Mouse (Mus musculus) neural tube, embryonic 13.5 days (tissue): ENCODE results near the gene Gng2. TPM values are rescaled to one million over a fixed set of nuclear protein-coding genes. Genes with fewer than 3 reads are reported as not detected.

Experiments
- ATAC-seq: fragments of 200-750 bp; cut with Nextera tagmentation; 2 replicates; pipeline ENCODE4 v1.8.0; 2017; ENCODE audit warnings: low read depth, mild to moderate bottlenecking, moderate TSS enrichment, moderate library complexity
- H3K27ac ChIP-seq: fragments of 300-500 bp; sonication (generic); replicated peaks from 2 replicates; pipeline ENCODE4 v1.5.1; 2015; ENCODE audit warnings: moderate library complexity, mild to moderate bottlenecking, inconsistent platforms
- H3K27me3 ChIP-seq: fragments of 300-500 bp; sonication (generic); 2 replicates; pipeline ENCODE4 v1.6.1; 2015; ENCODE audit warnings: mild to moderate bottlenecking, inconsistent platforms
- H3K36me3 ChIP-seq: fragments of 300-500 bp; sonication (generic); 2 replicates; pipeline ENCODE4 v1.6.1; 2015; ENCODE audit warnings: mild to moderate bottlenecking, inconsistent platforms
- H3K4me1 ChIP-seq: fragments of 300-500 bp; sonication (generic); replicated peaks from 2 replicates; pipeline ENCODE4 v1.6.1; 2015; ENCODE audit warnings: inconsistent platforms
- H3K4me2 ChIP-seq: fragments of 300-500 bp; sonication (generic); 2 replicates; pipeline ENCODE4 v1.6.1; 2015; ENCODE audit warnings: inconsistent platforms, mild to moderate bottlenecking, moderate library complexity
- H3K4me3 ChIP-seq: fragments of 300-500 bp; sonication (generic); 2 replicates; pipeline ENCODE4 v1.5.1; 2015; ENCODE audit warnings: mild to moderate bottlenecking, inconsistent platforms
- H3K9ac ChIP-seq: fragments of 300-500 bp; sonication (generic); 2 replicates; pipeline ENCODE4 v1.6.1; 2015; ENCODE audit warnings: moderate library complexity, mild to moderate bottlenecking, inconsistent platforms
- H3K9me3 ChIP-seq: fragments of 300-500 bp; sonication (generic); 2 replicates; pipeline ENCODE4 v1.6.1; 2016; ENCODE audit warnings: inconsistent platforms
- WGBS: fragments of 180-500 bp; shearing (Covaris S2); methylation state at CpG from one replicate; pipeline ENCODE4 v1.1.7; 2015; 5-methylcytosine and 5-hydroxymethylcytosine counted together
- polyA plus RNA-seq: library from polyadenylated mRNA; unstranded; fragments of >200 nt; fragmentation: Nextera tagmentation; extraction: Ambion mirVana; gene quantifications from 2 replicates; pipeline ENCODE4 v1.2.1, GENCODE M21; 2015

Gene Gng2
- polyA plus RNA-seq, result 299 and 332 TPM in 2 replicates

GRCm38 (mm10) chr14:19977271-19978024, at the start of gene Gng2:
Gng2 (minus strand) TSS chr14:19977627.
- H3K9me3 ChIP-seq, result no peaks in the 10 kb centered on the region
- H3K9ac ChIP-seq, result peak within 1 kb of the TSS; percentile 90
- H3K27ac ChIP-seq, result peak within 1 kb of the TSS; percentile 97
- peaks cover 42% of the 10 kb centered on the region for H3K4me1 ChIP-seq
- peak within 1 kb of the TSS; percentile 64 for H3K4me3 ChIP-seq
- no peaks in the 10 kb centered on the region for H3K36me3 ChIP-seq
- WGBS, result 3% methylated on average over 15 of the region's 15 CpGs
- peak within 1 kb of the TSS; percentile 56 for H3K4me2 ChIP-seq
- ATAC-seq, result peak; percentile 48
- H3K27me3 ChIP-seq, result no peaks in the 10 kb centered on the region

GRCm38 (mm10) chr14:20024888-20025719, 47.7 kb upstream of the Gng2 start:
- H3K4me3 ChIP-seq, result no peak overlapping the region
- H3K27me3 ChIP-seq, result no peaks in the 10 kb centered on the region
- H3K9me3 ChIP-seq, result no peaks in the 10 kb centered on the region
- H3K27ac ChIP-seq, result no peak overlapping the region
- H3K9ac ChIP-seq, result no peak overlapping the region
- no peaks in the 10 kb centered on the region for H3K4me1 ChIP-seq
- no peak for ATAC-seq
- no peaks in the 10 kb centered on the region for H3K36me3 ChIP-seq
- no peak overlapping the region for H3K4me2 ChIP-seq
- WGBS, result 75% methylated on average over 6 of the region's 6 CpGs

- Histone ChIP-seq H3K27ac (no peak overlapping the region), H3K9me3 (no peaks in the 10 kb centered on the region), H3K4me1 (no peaks in the 10 kb centered on the region), H3K36me3 (no peaks in the 10 kb centered on the region), H3K4me3 (no peak overlapping the region), H3K27me3 (no peaks in the 10 kb centered on the region), H3K9ac (no peak overlapping the region), H3K4me2 (no peak overlapping the region)
- no peak for ATAC-seq
- 93% methylated on average over 2 of the region's 2 CpGs for WGBS
These were observed 46.5 kb upstream of the Gng2 start for GRCm38 (mm10) chr14:20023939-20024338.

- Histone ChIP-seq H3K9ac (no peak overlapping the region), H3K9me3 (no peaks in the 10 kb centered on the region; the same call in 1 of the 2 replicates), H3K4me1 (no peaks in the 10 kb centered on the region), H3K27ac (no peak overlapping the region), H3K4me3 (no peak overlapping the region), H3K36me3 (no peaks in the 10 kb centered on the region), H3K27me3 (no peaks in the 10 kb centered on the region), H3K4me2 (no peak overlapping the region)
- no peak for ATAC-seq
- WGBS, result 75% methylated on average over 3 of the region's 3 CpGs
These were observed 42.1 kb upstream of the Gng2 start for GRCm38 (mm10) chr14:20019486-20019885.

GRCm38 (mm10) chr14:20012506-20013275, 35.3 kb upstream of the Gng2 start:
- Histone ChIP-seq H3K4me1 (no peaks in the 10 kb centered on the region), H3K36me3 (no peaks in the 10 kb centered on the region), H3K9me3 (no peaks in the 10 kb centered on the region; the same call in 1 of the 2 replicates), H3K27me3 (no peaks in the 10 kb centered on the region), H3K27ac (no peak overlapping the region), H3K9ac (no peak overlapping the region), H3K4me3 (no peak overlapping the region), H3K4me2 (no peak overlapping the region)
- ATAC-seq, result no peak
- WGBS, result 77% methylated on average over 9 of the region's 9 CpGs

GRCm38 (mm10) chr14:20007446-20007845, 30.0 kb upstream of the Gng2 start:
- peaks cover 4% of the 10 kb centered on the region; the same call in 1 of the 2 replicates for H3K9me3 ChIP-seq
- H3K4me3 ChIP-seq, result no peak overlapping the region
- no peaks in the 10 kb centered on the region for H3K36me3 ChIP-seq
- H3K27me3 ChIP-seq, result no peaks in the 10 kb centered on the region
- 70% methylated on average over 3 of the region's 3 CpGs for WGBS
- no peak overlapping the region for H3K4me2 ChIP-seq
- no peak overlapping the region for H3K9ac ChIP-seq
- no peak overlapping the region for H3K27ac ChIP-seq
- H3K4me1 ChIP-seq, result no peaks in the 10 kb centered on the region
- ATAC-seq, result no peak

GRCm38 (mm10) chr14:20004777-20005289, 27.4 kb upstream of the Gng2 start:
- no peaks in the 10 kb centered on the region for H3K4me1 ChIP-seq
- ATAC-seq, result no peak
- no peak overlapping the region for H3K9ac ChIP-seq
- H3K9me3 ChIP-seq, result peaks cover 10% of the 10 kb centered on the region
- H3K27ac ChIP-seq, result no peak overlapping the region
- H3K4me3 ChIP-seq, result no peak overlapping the region
- H3K36me3 ChIP-seq, result no peaks in the 10 kb centered on the region
- H3K4me2 ChIP-seq, result no peak overlapping the region
- no peaks in the 10 kb centered on the region for H3K27me3 ChIP-seq

GRCm38 (mm10) chr14:19996853-19997252, 19.4 kb upstream of the Gng2 start:
- ATAC-seq, result no peak
- WGBS, result 72% methylated on average over 5 of the region's 5 CpGs
- no peak overlapping the region for H3K27ac ChIP-seq
- no peaks in the 10 kb centered on the region for H3K27me3 ChIP-seq
- H3K9me3 ChIP-seq, result peaks cover 5% of the 10 kb centered on the region
- H3K4me2 ChIP-seq, result no peak overlapping the region
- H3K36me3 ChIP-seq, result no peaks in the 10 kb centered on the region
- H3K9ac ChIP-seq, result no peak overlapping the region
- H3K4me1 ChIP-seq, result no peaks in the 10 kb centered on the region
- H3K4me3 ChIP-seq, result no peak overlapping the region

GRCm38 (mm10) chr14:19995943-19996342, 18.5 kb upstream of the Gng2 start:
- H3K9ac ChIP-seq, result no peak overlapping the region
- H3K4me1 ChIP-seq, result no peaks in the 10 kb centered on the region
- H3K27me3 ChIP-seq, result no peaks in the 10 kb centered on the region
- no peaks in the 10 kb centered on the region for H3K36me3 ChIP-seq
- no peak overlapping the region for H3K4me3 ChIP-seq
- 93% methylated on average over 4 of the region's 4 CpGs for WGBS
- no peaks in the 10 kb centered on the region for H3K9me3 ChIP-seq
- ATAC-seq, result no peak
- no peak overlapping the region for H3K4me2 ChIP-seq
- H3K27ac ChIP-seq, result no peak overlapping the region

GRCm38 (mm10) chr14:19994068-19994467, 16.6 kb upstream of the Gng2 start:
- Histone ChIP-seq H3K27me3 (no peaks in the 10 kb centered on the region), H3K4me3 (no peak overlapping the region), H3K4me1 (no peaks in the 10 kb centered on the region), H3K36me3 (no peaks in the 10 kb centered on the region), H3K27ac (no peak overlapping the region), H3K4me2 (no peak overlapping the region), H3K9me3 (no peaks in the 10 kb centered on the region), H3K9ac (no peak overlapping the region)
- WGBS, result 61% methylated on average over 5 of the region's 5 CpGs
- ATAC-seq, result no peak

GRCm38 (mm10) chr14:19993570-19993883, 16.1 kb upstream of the Gng2 start:
- Histone ChIP-seq H3K9ac (no peak overlapping the region), H3K4me2 (no peak overlapping the region), H3K4me1 (no peaks in the 10 kb centered on the region), H3K27me3 (no peaks in the 10 kb centered on the region), H3K4me3 (no peak overlapping the region), H3K9me3 (no peaks in the 10 kb centered on the region), H3K36me3 (no peaks in the 10 kb centered on the region), H3K27ac (no peak overlapping the region)
- WGBS, result 79% methylated on average over 3 of the region's 3 CpGs
- ATAC-seq, result no peak
